In genomic region chr3:28359138-28359537, GRCm38 (mm10) we compare ENCODE assay signal across 13 mouse cellular contexts.
A peak's percentile ranks its signal among the peaks of the same experiment; 100 is the strongest.
DNase-seq lines count a peak whose midpoint lies in the region; ATAC-seq and TF ChIP-seq lines count a peak whose summit lies in the region.
"Had no signal": no experiment of that assay in that cellular context is flagged by ENCODE, and none has a peak within 500 bp of the region (broad histone marks: within the 10 kb centered on the region; RNA-seq: fewer than 3 reads in every experiment).

No protein-coding gene starts in this region.

- ATAC-seq in embryonic facial prominence, embryonic 14.5 days (ENCODE audit: low read depth): no peak
- ATAC-seq in liver, embryonic 14.5 days (ENCODE audit: insufficient read depth): peak; percentile 15; the same call in 1 of the 2 replicates

- WGBS in embryonic facial prominence, embryonic 14.5 days: 22% methylated on average over 6 of the region's 6 CpGs
- WGBS in liver, embryonic 14.5 days (ENCODE audit: insufficient replicate concordance): 46% methylated on average over 6 of the region's 6 CpGs
- WGBS in cerebellum, adult 2 months: 83% methylated on average over 6 of the region's 6 CpGs

- TF ChIP-seq EP300 in liver, embryonic 14.5 days (IDR thresholded peaks at IDR 0.05; ENCODE audit: low read depth): no peak

- H3K27ac ChIP-seq in embryonic facial prominence, embryonic 14.5 days (replicated peaks; ENCODE audit: low read depth, low read length): no peak overlapping the region
- no peak overlapping the region for H3K27ac ChIP-seq in liver, embryonic 14.5 days
- H3K27ac ChIP-seq in cerebellum, adult 2 months (ENCODE audit: insufficient read depth, low read length): no peak overlapping the region
- H3K27ac ChIP-seq: hindbrain, embryonic 12.5 days; liver, embryonic 15.5 days had no signal

- no peak overlapping the region for H3K4me3 ChIP-seq in embryonic facial prominence, embryonic 14.5 days (ENCODE audit: low read depth, low read length)
- no peak overlapping the region for H3K4me3 ChIP-seq in liver, embryonic 14.5 days (ENCODE audit: insufficient read depth in 1 of 2, low read depth in 2 of 2, low read length in 2 of 2)
- no peak overlapping the region for H3K4me3 ChIP-seq in cerebellum, adult 2 months (replicated peaks; ENCODE audit: insufficient read depth, low read depth, low read length)
- H3K4me3 ChIP-seq: hindbrain, embryonic 12.5 days; liver, embryonic 15.5 days had no signal

- H3K36me3 ChIP-seq in embryonic facial prominence, embryonic 14.5 days (ENCODE audit: control insufficient read depth, insufficient read depth, low read length): no peaks in the 10 kb centered on the region
- no peaks in the 10 kb centered on the region for H3K36me3 ChIP-seq in liver, embryonic 14.5 days (replicated peaks; ENCODE audit: control insufficient read depth, insufficient read depth, low read depth)
- H3K36me3 ChIP-seq: hindbrain, embryonic 12.5 days; liver, embryonic 15.5 days had no signal

- DNase-seq in urinary bladder, adult 18-20 months (ENCODE audit: low spot score in 2 of 2): peak; percentile 11 to 52
- DNase-seq in urinary bladder, postnatal 4 days (ENCODE audit: low spot score in 2 of 2): no peak
- peak; percentile 76 for DNase-seq in embryonic facial prominence, embryonic 14.5 days (ENCODE audit: low spot score)
- DNase-seq in liver, embryonic 14.5 days (ENCODE audit: low read depth in 3 of 3, low spot score in 3 of 3): peak in 1 of 3 experiments; percentile 2
- peak; percentile 23 to 45 for DNase-seq in urinary bladder, postnatal 36 days (ENCODE audit: low spot score in 2 of 2)
- no peak for DNase-seq in gastrocnemius, postnatal 25 days
- DNase-seq in cerebellum, adult 2 months: no peak
- DNase-seq in spleen, postnatal 36 days (ENCODE audit: low spot score in 2 of 2): no peak
- DNase-seq: cerebellum, adult 11 months; right cerebral cortex, postnatal 4 days; thymus, adult 2 months had no signal

- no peaks in the 10 kb centered on the region for H3K27me3 ChIP-seq in embryonic facial prominence, embryonic 14.5 days (replicated peaks; ENCODE audit: control insufficient read depth, insufficient read depth, low read length)
- H3K27me3 ChIP-seq in liver, embryonic 14.5 days (ENCODE audit: control insufficient read depth, insufficient read depth, low read length): no peaks in the 10 kb centered on the region
- H3K27me3 ChIP-seq in cerebellum, adult 2 months (ENCODE audit: control insufficient read depth, insufficient read depth, low read length): no peaks in the 10 kb centered on the region
- H3K27me3 ChIP-seq: hindbrain, embryonic 12.5 days; liver, embryonic 15.5 days had no signal

- TF ChIP-seq CTCF in liver, embryonic 14.5 days (IDR thresholded peaks at IDR 0.05; ENCODE audit: low read depth): no peak
- TF ChIP-seq CTCF in cerebellum, adult 2 months (IDR thresholded peaks at IDR 0.05; ENCODE audit: borderline replicate concordance, insufficient read depth, low read depth, low read length): no peak

- TF ChIP-seq POLR2A in cerebellum, adult 2 months (IDR thresholded peaks at IDR 0.05; ENCODE audit: borderline replicate concordance, insufficient read depth, low read length): no peak

- H3K9me3 ChIP-seq in embryonic facial prominence, embryonic 14.5 days (ENCODE audit: control insufficient read depth, low read length): peaks cover 8% of the 10 kb centered on the region
- no peaks in the 10 kb centered on the region for H3K9me3 ChIP-seq in liver, embryonic 14.5 days (ENCODE audit: control insufficient read depth, low read length)
- H3K9me3 ChIP-seq: hindbrain, embryonic 12.5 days; liver, embryonic 15.5 days had no signal

- H3K9ac ChIP-seq in embryonic facial prominence, embryonic 14.5 days (ENCODE audit: low read depth, low read length): no peak overlapping the region
- H3K9ac ChIP-seq in liver, embryonic 14.5 days (replicated peaks): no peak overlapping the region
- H3K9ac ChIP-seq: hindbrain, embryonic 12.5 days; liver, embryonic 15.5 days had no signal

- no peak overlapping the region; the same call in 1 of the 2 replicates for H3K4me2 ChIP-seq in embryonic facial prominence, embryonic 14.5 days (ENCODE audit: low read depth, low read length)
- no peak overlapping the region for H3K4me2 ChIP-seq in liver, embryonic 14.5 days (ENCODE audit: low read depth)
- H3K4me2 ChIP-seq: hindbrain, embryonic 12.5 days; liver, embryonic 15.5 days had no signal

- H3K4me1 ChIP-seq in embryonic facial prominence, embryonic 14.5 days (ENCODE audit: control insufficient read depth, insufficient read depth, low read length): peaks cover 10% of the 10 kb centered on the region; the same call in 1 of the 2 replicates
- H3K4me1 ChIP-seq in liver, embryonic 14.5 days (replicated peaks; ENCODE audit: control insufficient read depth in 2 of 2, insufficient read depth in 2 of 2, low read length in 1 of 2): peaks cover 0 to 6% of the 10 kb centered on the region in 2 experiments; a peak in 1 of 4 replicates
- H3K4me1 ChIP-seq in cerebellum, adult 2 months (ENCODE audit: control insufficient read depth, insufficient read depth, low read length): peaks cover 3% of the 10 kb centered on the region
- H3K4me1 ChIP-seq: hindbrain, embryonic 12.5 days had no signal

Comparison
In these comparisons a context has a peak if more than half of its experiments do, and no peak if none do; other contexts are left out.
1. DNase-seq: peak in urinary bladder, adult 18-20 months (2 of 2), embryonic facial prominence, embryonic 14.5 days (single experiment) and urinary bladder, postnatal 36 days (2 of 2); none in urinary bladder, postnatal 4 days (0 of 2), gastrocnemius, postnatal 25 days (single experiment), cerebellum, adult 2 months (0 of 2) and spleen, postnatal 36 days (0 of 2).